Comparison of ENCODE assay signal across 1 mouse cellular context in the genomic region with DNA sequence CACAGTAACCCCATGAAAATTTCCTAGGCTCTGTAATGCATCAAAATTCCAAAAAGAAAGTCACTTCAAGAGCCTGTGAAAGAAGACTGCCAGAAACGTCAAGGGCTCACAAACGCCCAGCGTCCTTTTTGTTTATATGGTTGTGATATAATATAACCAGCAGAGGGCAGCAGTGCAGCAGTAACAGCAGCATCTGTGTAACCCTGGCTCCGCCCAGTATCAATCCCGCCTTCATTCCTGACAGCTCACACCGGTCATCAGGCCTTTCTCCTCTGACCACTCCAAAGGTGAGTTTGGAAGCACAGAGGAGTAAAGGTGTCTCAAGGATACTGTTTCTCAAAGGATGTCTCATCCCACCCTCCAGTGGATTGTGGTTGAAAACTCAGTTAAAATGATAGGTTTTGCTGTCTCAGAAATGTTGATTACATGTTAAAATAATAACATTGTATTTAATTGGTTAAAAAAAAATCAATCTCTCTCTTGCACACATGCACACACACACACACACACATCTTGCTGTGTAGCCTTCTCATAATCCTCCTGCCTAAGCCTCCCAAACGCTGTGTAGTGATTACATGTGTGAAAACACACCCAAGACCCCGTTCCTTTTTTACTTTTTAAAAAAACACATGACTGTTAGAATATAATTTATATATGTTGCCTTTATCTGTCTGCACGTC.
A peak's percentile ranks its signal among the peaks of the same experiment; 100 is the strongest.
TF ChIP-seq lines count a peak whose summit lies in the region.

No protein-coding gene starts in this region.

TF ChIP-seq in CH12.LX, 34 proteins besides CTCF, POLR2A, EP300 and RAD21:
- TF ChIP-seq JUN (IDR thresholded peaks at IDR 0.05; ENCODE audit: insufficient read depth, low read depth, low read length) (no peak), NELFE (IDR thresholded peaks at IDR 0.05; ENCODE audit: low read depth, low read length) (peak; percentile 45; the same call in 1 of the 2 replicates), CHD2 (IDR thresholded peaks at IDR 0.05; ENCODE audit: low read length) (no peak), MEF2A (IDR thresholded peaks at IDR 0.05; ENCODE audit: borderline replicate concordance, low read depth, low read length) (no peak), SMC3 (IDR thresholded peaks at IDR 0.05; ENCODE audit: low read depth, low read length) (peak; percentile 78), IRF4 (IDR thresholded peaks at IDR 0.05; ENCODE audit: low read depth, low read length) (peak; percentile 42; the same call in 1 of the 2 replicates), TCF12 (IDR thresholded peaks at IDR 0.05; ENCODE audit: low read depth, low read length) (no peak), TBP (conservative IDR thresholded peaks at IDR 0.05; ENCODE audit: low read depth, low read length) (no peak), ZMIZ1 (IDR thresholded peaks at IDR 0.05; ENCODE audit: low read depth, low read length) (no peak), MAZ (IDR thresholded peaks at IDR 0.05; ENCODE audit: low read depth, low read length) (0 out of 2 replicates have a peak, but pooled peaks have one; percentile 41), KAT2A (IDR thresholded peaks at IDR 0.05; ENCODE audit: insufficient replicate concordance, low read length) (no peak), ETS1 (conservative IDR thresholded peaks at IDR 0.05; ENCODE audit: low read depth, low read length) (no peak), MYC (IDR thresholded peaks at IDR 0.05; ENCODE audit: low read depth, low read length) (no peak), MAFK (IDR thresholded peaks at IDR 0.05; ENCODE audit: insufficient replicate concordance, low read length) (no peak), USF1 (IDR thresholded peaks at IDR 0.05; ENCODE audit: low read depth, low read length) (no peak), HCFC1 (IDR thresholded peaks at IDR 0.05; ENCODE audit: low read depth, low read length) (no peak), ZNF384 (IDR thresholded peaks at IDR 0.05; ENCODE audit: low read depth, low read length) (peak; percentile 19; the same call in 1 of the 2 replicates), ELF1 (IDR thresholded peaks at IDR 0.05; ENCODE audit: low read depth, low read length) (no peak), USF2 (conservative IDR thresholded peaks at IDR 0.05; ENCODE audit: low read depth, low read length) (no peak), ZC3H11A (IDR thresholded peaks at IDR 0.05; ENCODE audit: low read depth, low read length) (peak; percentile 51), PAX5 (IDR thresholded peaks at IDR 0.05; ENCODE audit: low read length) (no peak), CHD1 (IDR thresholded peaks at IDR 0.05; ENCODE audit: low read depth, low read length) (no peak), UBTF (IDR thresholded peaks at IDR 0.05; ENCODE audit: low read depth, low read length) (no peak), POLR2AphosphoS2 (IDR thresholded peaks at IDR 0.05; ENCODE audit: low read depth, low read length) (no peak), E2F4 (IDR thresholded peaks at IDR 0.05; ENCODE audit: insufficient replicate concordance, low read depth, low read length) (no peak), GABPA (IDR thresholded peaks at IDR 0.05; ENCODE audit: insufficient replicate concordance, low read depth, low read length) (no peak), ZKSCAN1 (IDR thresholded peaks at IDR 0.05; ENCODE audit: borderline replicate concordance, low read depth, low read length) (no peak), BHLHE40 (IDR thresholded peaks at IDR 0.05; ENCODE audit: low read depth, low read length) (no peak), SIN3A (IDR thresholded peaks at IDR 0.05; ENCODE audit: low read length) (0 out of 2 replicates have a peak, but pooled peaks have one; percentile 41), JUND (conservative IDR thresholded peaks at IDR 0.05; ENCODE audit: low read depth, low read length) (0 out of 2 replicates have a peak, but pooled peaks have one; percentile 34), MXI1 (IDR thresholded peaks at IDR 0.05; ENCODE audit: low read depth, low read length) (no peak), NRF1 (IDR thresholded peaks at IDR 0.05; ENCODE audit: low read depth, low read length) (no peak), MAX (IDR thresholded peaks at IDR 0.05; ENCODE audit: low read length) (no peak), RCOR1 (conservative IDR thresholded peaks at IDR 0.05; ENCODE audit: low read depth, low read length) (no peak)
TF ChIP-seq in CH12.LX: peak in this region for 8.
